Mouse (Mus musculus) cerebellum, postnatal 10 days (tissue): ENCODE data around the gene Sema3a.
"Not testable (repeated sequence)": the region's sequence is repeated elsewhere in the genome, so short reads cannot be mapped to it uniquely, and the experiment has no call there.

ENCODE experiments used
- DNase-seq, 2 experiments: peaks; one replicate each; pipeline ENCODE4 v3.0.0; 2021; ENCODE audit warnings: mixed read lengths in 2 of 2

Gene Sema3a

DNA sequence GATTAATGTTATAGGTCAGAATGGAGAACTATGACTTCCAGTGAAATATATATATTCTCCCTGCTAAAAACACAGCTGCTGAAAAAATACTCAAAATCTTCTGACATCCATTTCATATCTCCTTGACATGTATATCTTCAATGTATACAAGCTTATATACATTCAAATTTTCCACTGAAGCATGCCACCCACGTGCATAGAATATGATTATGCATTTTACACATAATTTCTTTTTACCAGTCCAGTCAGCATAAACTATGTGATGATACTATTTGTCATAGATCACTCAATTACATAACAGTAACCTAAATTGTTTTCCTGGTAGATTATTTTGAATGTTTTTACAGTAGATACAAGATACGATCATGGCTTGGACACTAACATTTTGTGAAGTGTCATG lies 306.6 kb downstream of the Sema3a start:
- DNase-seq, result no peak

DNA sequence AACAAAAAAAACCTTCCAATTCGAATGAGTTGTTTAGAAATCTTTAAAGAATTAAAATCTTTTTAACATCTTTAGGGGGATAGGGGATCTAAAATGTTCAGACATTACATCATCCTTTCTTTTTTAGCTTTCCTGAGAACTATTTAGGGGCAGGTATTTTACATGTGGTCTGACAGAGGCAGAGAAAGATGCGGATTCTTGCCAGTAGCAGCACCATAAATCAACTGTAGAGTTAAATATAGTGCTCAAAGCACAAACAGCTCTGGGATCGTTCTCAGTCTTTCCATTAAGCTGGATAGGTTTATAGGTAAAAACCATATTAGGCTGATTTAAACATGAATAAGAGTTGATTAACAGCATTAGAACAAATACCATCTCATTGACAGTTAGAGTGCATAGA lies 307.4 kb downstream of the Sema3a start:
- no peak for DNase-seq

DNA sequence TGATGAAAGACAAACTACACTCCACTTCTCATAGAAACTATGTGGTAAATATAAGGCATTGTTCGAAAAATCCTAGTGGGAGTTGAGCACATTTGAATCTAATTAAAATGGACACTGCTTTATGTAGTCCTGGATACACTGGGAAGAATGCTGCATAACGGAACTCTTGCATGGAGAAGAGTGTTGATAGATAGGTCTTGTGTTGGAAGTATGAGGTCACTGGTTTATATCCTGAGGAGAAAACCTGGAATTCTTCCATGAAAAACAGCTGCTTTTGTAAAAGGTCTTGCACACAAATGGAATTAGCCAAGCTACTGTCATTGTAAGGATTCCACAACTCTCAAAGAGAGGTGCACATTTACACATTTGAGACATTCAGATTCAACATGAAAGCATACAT lies 308.1 kb downstream of the Sema3a start:
- DNase-seq, result no peak

DNA sequence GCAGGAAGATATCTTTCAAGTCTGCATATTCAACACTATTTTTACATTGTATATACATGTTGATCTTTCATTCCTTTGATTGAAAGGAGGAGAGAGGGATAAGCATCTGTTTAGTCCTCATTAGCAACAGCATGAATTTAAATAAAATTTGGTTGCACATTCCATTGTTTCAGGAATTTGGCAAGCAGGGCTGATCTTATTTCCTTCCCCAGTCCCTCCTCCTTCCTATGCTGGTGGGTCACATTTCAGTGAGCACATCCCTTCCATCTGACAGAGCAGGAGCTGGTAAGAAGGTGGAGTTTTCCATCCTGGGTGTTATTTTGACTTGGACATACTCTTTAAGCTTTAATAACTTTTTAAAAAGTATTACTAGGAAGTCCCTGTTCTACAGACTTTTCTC lies 315.9 kb downstream of the Sema3a start:
- no peak for DNase-seq

DNA sequence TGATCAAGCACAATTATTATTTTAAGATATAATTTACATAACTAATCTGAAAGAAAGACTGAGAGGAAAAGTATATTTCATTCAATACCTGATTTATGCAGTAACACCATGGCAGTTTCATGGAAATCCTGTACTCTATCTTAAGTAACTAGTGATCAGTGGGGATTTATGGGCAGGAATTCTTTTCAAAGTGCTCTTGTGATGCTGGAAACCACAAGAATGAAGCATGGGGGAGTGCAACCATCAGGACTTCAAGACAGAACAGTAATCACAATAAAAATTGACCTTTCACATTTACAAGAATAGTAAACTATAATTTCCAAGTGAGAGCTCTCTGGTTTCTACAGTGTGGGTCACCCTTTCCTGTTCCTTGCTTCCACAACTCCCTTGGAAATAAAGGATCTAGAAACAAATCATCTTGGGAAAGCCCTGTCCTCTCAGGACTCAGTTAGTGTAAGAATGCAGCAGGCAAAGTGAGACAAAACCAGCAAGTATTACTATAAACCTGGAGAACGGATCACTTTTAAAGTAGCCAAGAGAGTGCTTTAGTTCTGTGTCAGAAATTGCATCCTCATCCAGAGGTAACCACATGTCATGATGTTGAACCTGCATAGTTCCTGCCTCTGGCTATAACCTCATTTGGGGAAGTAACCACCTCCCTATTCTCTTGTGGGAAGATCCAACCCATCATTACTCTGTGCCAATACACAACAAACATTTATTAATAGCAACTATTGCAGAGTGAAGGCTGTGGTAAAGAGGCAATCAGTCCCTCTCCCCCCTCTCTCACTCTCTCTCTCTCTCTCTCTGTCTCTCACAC lies 335.2 kb downstream of the Sema3a start:
- DNase-seq, result no peak

DNA sequence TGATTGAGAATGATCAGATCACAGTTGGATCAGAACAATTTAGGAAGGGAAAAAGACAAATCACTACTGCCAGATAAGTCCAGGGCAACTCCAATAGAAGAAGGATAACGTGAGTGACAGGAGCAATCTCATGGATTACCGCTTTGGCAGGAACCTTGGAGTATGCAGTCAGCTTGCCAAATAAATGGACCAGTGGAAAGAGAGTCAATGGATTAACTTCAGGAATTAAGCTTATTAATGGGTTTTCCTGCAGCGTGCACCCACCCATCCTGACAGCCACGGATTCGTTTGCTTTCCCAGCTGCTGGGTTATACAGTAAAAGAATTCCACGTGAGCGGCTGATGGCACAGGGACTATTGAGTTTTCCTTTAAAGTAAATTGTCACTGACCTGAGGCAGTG lies 343.6 kb downstream of the Sema3a start:
- peak; percentile 59 to 71 for DNase-seq

DNA sequence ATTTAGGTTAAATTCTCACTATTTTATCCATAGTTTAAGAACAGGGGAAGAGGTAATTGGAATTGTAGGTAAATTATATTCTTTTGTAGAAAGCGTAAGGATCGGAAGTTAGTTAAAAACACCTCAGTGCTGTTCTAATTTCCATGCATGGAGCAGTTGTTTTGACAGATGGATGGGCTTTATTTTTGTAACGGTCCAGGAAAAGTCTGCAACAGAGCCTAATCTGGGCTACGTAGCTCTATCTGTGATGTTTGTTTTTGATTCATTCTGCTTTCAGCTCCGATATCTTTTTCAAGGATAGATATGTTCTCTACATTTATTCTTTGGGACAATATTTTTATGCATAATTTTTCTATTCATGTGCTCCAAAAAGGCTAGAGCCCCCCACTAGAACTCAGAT lies 344.2 kb downstream of the Sema3a start:
- peak in 1 of 2 experiments; percentile 9 for DNase-seq

DNA sequence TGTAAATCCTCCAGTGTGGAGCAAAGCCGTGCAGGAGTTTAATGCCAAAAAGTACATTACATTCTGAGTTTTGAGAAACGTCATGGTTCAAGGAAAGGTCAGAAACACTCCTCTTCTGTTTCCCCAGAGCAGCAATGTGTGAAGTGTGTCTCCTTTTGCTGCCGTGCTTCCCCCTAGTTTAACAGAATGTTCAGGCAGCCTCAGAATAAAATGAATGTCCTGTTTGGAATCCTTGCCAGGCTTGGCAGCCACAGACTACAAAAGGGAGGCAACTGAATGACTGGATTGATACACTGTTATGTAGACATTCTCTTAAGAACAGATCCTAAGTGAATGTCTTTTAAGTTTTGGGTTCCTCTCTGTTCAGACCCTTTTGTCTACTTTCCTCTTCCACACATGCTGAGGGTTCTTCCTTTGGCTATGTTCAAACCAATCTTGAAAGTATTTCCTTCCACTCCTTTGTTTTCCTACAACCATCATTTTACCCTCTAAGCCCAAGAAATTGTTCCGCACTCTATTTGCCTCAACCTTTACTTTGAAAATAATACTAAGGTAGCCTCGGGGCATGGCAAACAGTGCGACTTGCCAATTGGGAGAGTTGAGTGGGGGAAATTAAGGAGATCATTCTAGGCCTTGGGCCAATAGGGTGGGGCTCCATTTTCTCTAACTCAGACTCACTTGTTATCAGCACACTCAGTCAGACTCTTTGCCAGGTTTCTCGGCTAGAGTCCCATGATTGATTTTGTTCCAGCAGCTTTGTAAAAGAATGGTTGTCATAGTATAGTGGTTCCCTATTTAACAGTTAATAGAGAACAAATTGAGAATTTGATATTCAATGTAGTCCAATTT lies 345.1 kb downstream of the Sema3a start:
- peak; percentile 48 to 59 for DNase-seq

DNA sequence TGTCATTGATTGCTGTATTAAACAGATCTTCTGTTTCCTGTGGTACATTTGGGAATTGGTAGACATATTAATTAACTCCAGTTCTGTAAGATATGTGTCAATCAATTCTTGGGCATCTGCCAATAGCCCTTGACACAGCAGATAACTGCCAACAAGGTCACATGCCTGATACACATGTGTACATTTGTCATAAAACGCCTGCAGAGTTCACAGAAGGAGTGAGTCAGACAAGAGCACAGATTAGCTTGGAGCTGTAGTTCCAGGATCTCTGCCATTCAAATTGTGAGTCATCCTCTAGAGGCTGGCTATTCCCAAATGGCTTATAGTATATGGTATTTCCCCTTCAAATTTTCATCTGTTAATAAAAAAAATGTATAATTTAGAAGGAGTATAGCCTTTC lies 352.4 kb downstream of the Sema3a start:
- peak; percentile 8 to 11 for DNase-seq

DNA sequence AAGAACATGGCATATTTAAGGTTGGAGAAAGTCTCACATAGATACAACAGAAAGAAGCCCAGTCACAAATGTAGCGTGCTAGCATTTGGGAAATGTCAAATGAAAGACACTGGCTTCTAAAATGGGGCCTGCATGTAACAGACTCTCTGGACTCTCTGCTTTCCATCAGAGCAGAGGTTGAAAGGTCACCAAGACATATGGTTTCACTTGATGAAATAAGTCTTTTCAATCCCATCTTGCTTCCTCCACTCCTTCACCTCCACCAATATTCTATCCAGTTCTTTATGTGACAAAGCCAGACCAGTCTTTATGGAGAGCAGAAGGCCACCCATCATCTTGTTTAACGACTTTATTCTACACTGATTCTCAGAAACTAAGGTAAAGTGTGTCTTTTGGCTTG lies 363.5 kb downstream of the Sema3a start:
- DNase-seq, result no peak

DNA sequence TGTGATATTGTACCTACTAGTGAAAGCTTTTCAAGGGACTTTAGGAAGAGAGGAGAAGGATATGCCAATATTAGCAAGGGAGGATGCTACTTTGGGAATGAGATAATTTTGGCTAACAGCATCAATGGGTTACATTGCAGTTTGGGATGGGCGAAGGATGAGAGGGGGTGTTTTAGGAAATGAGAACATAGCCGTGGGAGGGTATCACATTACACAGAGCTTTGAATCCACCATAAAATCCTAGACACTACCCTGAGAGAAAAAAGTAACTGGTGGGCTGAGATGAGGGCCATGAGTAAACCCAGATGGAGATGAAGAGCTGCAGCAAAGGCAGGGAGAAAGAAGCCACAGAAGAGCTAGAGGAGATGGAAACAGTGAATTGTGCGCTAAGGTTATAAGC lies 370.8 kb downstream of the Sema3a start:
- DNase-seq, result not testable (repeated sequence)

DNA sequence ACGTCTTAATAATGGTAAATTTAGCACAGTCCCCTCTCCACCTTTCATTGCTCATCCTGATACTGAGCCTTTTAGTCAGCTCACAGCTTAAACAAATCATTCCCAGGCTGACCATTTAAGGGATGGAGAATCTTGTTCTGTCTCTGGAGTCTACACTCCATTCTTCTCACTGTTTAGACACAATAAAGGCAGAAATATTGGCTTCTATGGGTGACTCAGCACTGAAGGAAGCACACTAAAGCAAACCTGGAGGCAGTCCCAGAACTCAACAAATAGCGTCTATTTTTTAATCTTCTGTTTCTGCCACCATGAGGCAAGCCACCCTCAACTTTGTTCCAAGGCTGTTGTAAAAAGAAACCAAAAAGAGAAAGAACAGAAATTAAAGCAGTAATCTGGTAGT lies 374.6 kb downstream of the Sema3a start:
- peak in 1 of 2 experiments; percentile 5 for DNase-seq

DNA sequence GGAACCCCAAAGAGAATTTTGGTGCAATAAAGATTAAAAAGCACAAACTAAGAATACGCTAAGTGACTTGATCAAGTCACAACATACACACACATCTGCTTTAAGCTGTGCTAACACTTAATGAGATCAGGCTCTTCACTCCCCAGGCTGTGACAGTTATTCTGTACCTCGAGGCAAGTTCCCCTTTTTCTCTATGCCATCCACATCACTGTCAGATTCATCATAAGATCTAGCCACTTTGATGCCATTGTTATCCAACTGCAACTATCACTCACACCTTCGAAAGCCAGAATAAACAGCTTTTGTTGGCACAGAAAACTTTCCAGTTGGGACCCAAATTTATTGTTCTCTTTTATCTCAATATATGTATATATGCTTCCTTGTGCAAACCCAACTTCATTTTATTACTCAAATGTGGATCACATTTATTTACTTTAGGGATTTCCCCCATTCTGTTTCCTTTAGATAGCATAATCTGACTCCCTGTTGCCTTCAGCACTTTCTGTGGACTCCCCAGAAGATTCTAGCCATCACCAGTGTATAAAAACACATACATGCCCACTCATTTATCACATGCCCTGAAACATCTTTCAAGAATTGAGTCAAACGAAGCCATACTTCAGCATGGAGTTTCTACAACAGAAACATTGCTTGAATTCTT lies 380.8 kb downstream of the Sema3a start:
- DNase-seq, result no peak

DNA sequence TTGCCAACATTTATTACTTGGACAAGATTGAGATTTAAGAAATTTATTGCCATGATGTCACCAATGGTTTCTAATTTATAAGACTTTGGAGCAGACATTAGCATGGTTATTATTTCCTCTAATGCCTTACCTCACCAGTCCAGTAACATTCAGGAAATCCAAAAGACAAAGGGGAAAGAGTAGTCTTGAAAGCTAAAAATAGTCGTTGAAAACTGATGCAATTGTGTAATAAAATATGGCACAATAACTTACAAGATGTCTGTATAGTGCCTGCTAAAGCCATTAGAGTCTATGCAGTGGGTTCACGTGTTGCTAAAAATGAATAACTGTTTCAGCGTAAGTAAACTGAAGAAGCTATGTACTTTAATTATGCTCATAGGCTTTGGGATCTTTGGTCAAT lies 383.9 kb downstream of the Sema3a start:
- no peak for DNase-seq

DNA sequence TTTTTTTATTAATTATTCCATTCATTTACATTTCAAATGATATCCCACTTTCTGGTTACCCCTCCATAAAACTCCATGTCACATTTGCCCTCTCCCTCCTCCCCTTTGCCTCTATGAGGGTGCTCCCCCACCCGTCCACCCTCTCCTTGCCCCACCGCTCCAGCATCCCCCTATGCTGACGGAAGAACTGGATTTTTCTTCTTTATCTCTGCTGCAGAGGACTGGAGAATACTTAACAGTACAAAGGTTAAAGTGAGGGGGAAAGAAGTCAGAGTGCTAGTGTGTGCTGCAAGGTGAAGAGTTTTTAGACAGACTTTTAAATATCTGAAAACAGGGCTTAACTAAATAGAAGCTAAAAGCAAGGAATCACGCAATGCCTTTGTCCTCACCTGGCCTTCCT lies 391.8 kb downstream of the Sema3a start:
- no peak for DNase-seq

DNA sequence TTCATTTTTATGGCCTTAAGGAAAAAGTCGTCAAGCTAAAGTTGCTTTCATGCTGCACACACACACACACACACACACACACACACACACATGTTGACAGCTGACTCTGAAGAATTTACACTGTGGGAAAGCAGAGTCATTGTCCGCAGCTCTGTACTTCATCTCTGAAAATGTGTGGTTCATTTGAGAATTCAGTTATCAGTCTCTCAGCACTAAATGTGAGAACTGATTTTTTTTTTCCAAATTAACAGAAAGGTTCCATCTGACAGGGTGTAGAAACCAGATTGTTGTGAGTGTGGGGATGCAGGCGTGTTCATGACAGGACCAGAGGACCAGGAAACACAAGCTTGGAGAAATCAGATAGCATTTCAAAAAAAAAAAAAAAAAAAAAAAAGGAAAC lies 400.4 kb downstream of the Sema3a start:
- no peak for DNase-seq

DNA sequence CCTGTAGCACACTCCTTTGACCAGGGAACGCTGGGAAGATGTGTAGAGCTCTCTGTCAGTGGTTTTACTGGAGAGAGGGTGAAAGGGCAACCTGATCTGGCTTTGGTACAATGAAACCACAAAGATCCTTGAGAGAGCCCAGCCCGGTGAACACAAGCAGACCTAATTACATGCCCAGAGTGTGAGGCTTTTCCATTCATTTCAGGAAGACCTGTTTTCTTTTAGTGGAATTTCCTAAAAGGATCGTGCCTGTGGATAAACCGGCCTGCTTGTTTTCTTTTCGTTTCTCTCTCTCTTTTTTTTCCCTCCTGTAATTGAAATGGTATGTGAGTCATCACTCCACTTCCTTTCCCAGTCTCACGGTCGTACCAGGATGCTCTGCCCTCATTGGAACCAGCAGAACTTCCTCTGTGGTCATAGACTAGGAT lies 401.8 kb downstream of the Sema3a start:
- no peak for DNase-seq

DNA sequence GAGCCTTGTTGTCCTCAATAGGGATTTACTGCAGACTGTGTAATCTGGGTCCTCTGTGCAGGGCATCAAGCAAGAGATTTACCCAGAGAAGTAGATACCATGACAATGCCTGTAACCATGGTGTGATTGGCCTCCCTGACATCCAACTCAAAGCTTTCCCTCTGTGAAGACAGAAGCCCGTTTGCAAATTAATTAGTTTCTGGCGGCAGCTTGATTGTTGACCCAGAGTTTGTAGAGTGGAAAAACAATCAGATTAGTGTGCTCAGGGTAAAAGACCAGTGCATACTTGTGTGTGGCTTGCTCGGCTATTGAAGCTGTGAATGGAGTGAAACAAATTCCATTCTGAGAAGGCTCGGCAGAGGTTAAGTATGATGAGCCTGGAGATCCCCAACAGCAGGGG lies 404.0 kb downstream of the Sema3a start:
- peak; percentile 9 to 13 for DNase-seq

DNA sequence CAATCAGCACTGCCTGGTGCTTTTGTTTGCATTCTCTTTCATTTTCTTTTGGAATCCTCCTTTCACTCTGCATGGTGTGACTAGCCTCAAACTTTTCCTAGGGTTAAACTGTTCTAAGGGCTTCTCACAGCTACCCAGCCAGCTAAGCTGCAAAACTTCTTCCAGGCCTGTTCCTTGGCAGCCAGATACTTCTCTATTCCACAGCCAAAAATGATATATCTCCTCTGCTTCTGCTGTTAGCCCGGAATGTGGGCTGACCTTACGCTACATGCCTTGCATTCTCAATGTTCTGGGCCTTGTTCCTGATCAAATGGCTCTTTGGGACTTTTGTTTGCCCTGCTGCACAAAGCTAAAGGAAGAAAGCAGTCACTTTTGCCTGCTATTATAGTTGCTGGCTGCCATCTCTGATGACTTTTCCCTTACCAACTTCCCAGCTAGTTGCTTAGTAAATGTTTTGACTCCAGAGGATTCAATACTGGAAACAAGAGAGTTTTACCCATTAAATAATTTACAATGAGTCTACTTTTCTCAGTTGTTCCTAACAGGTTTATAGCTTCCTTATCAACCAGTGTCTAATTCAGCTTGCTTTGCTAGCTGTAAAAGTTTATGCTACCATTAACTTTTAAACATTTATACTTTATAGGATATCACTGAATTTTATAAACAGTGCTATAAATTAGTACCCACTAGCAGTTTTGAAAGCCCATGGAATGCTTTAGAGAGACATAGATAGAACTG lies 422.4 kb downstream of the Sema3a start:
- DNase-seq, result peak; percentile 3 to 5

DNA sequence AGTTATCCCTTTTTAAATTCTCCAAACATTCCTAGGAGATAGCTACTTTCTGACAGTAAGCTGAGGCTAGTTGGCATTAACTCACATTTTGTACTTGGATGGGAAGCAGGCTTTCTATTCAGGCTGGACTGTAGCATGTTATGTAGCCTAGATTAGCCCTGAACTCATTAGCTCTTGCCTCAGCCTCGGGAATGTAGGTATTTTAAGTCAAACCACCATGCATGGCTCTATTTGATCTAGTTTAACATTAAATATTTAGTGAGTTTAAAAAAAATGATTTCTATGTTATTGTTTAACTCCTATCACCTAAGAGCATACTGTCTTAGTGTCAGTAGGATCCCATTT lies 423.0 kb downstream of the Sema3a start:
- no peak for DNase-seq

DNA sequence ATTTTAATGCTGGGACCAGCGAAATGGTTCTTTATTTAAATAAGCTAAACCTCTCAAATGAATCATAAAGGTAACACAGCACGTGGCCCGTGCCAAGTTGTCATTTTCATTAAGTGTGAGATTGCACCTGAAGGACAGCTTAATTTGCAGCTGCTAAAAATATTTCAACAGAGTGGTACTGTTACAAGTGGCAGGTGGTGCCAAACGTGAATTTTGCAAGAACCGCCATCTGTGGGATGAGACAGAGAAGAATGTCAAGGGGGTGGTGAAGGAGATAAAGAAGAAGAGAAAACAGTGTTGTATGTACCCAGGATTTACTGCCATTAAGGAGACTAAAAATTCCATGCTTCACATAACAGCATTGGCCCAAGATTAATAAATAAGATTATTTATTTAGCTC lies 423.9 kb downstream of the Sema3a start:
- DNase-seq, result peak in 1 of 2 experiments; percentile 11

DNA sequence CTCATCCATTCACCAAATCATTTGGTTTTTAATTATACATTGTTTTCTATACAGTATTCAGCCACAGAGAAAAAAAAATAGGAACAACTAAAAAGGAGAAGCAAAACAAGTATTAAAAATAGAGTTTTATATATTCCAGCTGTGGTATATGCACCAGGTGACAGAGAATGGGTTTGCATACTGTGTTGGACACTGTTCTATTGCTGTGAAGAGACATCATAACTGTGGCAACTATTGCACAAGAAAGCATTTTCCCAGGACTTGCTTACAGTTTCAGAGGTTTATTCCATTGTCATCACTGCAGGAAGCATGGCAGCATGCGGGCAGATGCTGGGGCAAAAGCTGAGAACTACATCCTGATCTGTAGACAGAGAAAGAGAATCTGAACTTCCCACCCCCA lies 425.7 kb downstream of the Sema3a start:
- no peak for DNase-seq

DNA sequence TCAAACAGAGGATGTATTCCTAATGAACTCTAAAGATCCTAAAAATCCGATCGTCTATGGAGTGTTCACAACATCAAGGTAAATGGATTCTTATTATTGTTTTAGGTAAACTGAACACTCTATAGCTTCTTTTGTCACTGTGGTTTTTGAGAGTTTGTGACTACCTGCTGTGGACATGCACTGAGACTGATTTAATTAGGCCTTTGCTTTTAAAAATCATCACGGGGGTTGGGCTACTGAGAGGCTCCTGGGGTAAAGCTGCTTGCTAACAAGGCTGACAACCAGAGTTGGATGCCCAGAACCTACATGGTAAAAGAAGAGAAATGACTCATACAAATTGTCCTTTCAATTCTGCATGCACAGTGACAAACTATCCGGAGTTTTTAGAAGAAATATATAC lies 432.0 kb downstream of the Sema3a start:
- no peak for DNase-seq
